Mouse (Mus musculus) left cerebral cortex, adult 11 months (tissue): ENCODE data around the gene Lrrc15.

ENCODE experiments used
- DNase-seq: peaks from one replicate; pipeline ENCODE4 v3.0.0; 2022; ENCODE audit warnings: low spot score

Lrrc15 gene

GRCm38 (mm10) chr16:30282844-30283495 lies at the start of gene Lrrc15:
Gene Lrrc15 (minus strand): TSS chr16:30283256.
- DNase-seq: no peak

GRCm38 (mm10) chr16:30314236-30314635 lies 31.2 kb upstream of the Lrrc15 start:
- no peak for DNase-seq

GRCm38 (mm10) chr16:30310647-30311046 lies 27.6 kb upstream of the Lrrc15 start, which contains the start of gene Gp5:
Gene Gp5 (minus strand): TSS chr16:30310779.
- no peak for DNase-seq

GRCm38 (mm10) chr16:30310171-30310515 lies 27.1 kb upstream of the Lrrc15 start:
- DNase-seq: no peak

- DNase-seq: no peak
Measured at GRCm38 (mm10) chr16:30309395-30310170, 26.5 kb upstream of the Lrrc15 start.

GRCm38 (mm10) chr16:30308616-30309394 lies 25.7 kb upstream of the Lrrc15 start:
- peak; percentile 42 for DNase-seq

- DNase-seq: no peak
Measured at GRCm38 (mm10) chr16:30307961-30308615, 25.0 kb upstream of the Lrrc15 start.

- no peak for DNase-seq
Measured at GRCm38 (mm10) chr16:30307306-30307705, 24.2 kb upstream of the Lrrc15 start.

- no peak for DNase-seq
Measured at GRCm38 (mm10) chr16:30306102-30306501, 23.0 kb upstream of the Lrrc15 start.

- no peak for DNase-seq
Measured at GRCm38 (mm10) chr16:30304236-30304635, 21.2 kb upstream of the Lrrc15 start.

- no peak for DNase-seq
Measured at GRCm38 (mm10) chr16:30303411-30303810, 20.4 kb upstream of the Lrrc15 start.

- no peak for DNase-seq
Measured at GRCm38 (mm10) chr16:30302686-30303085, 19.6 kb upstream of the Lrrc15 start.

GRCm38 (mm10) chr16:30299711-30300277 lies 16.7 kb upstream of the Lrrc15 start:
- no peak for DNase-seq

GRCm38 (mm10) chr16:30297450-30297849 lies 14.4 kb upstream of the Lrrc15 start:
- DNase-seq: no peak

- no peak for DNase-seq
Measured at GRCm38 (mm10) chr16:30296601-30297275, 13.7 kb upstream of the Lrrc15 start.

GRCm38 (mm10) chr16:30295106-30295505 lies 12.1 kb upstream of the Lrrc15 start:
- DNase-seq: no peak

- DNase-seq: no peak
Measured at GRCm38 (mm10) chr16:30290436-30290835, 7.4 kb upstream of the Lrrc15 start.

- no peak for DNase-seq
Measured at GRCm38 (mm10) chr16:30285701-30286100, 2.6 kb upstream of the Lrrc15 start.

- DNase-seq: no peak
Measured at GRCm38 (mm10) chr16:30283743-30284337, 784 bp upstream of the Lrrc15 start.

- DNase-seq: no peak
Measured at GRCm38 (mm10) chr16:30280676-30281297, 2.3 kb downstream of the Lrrc15 start.
